Mouse (Mus musculus) testis, adult 2 months (tissue): ENCODE data around the gene Tpd52l2.

Experiments
- CTCF ChIP-seq: fragments of 200-500 bp; IDR thresholded peaks from 2 replicates; pipeline ENCODE4 v1.5.1; 2012; ENCODE audit warnings: low read depth, mild to moderate bottlenecking, inconsistent platforms, low read length, moderate library complexity; ENCODE audit not compliant: control insufficient read depth, insufficient read depth, insufficient replicate concordance
- POLR2A ChIP-seq: fragments of 200-500 bp; IDR thresholded peaks from 2 replicates; pipeline ENCODE4 v1.6.1; 2012; ENCODE audit warnings: low read depth, mild to moderate bottlenecking, inconsistent platforms, low read length, moderate library complexity; ENCODE audit not compliant: control insufficient read depth

DNA sequence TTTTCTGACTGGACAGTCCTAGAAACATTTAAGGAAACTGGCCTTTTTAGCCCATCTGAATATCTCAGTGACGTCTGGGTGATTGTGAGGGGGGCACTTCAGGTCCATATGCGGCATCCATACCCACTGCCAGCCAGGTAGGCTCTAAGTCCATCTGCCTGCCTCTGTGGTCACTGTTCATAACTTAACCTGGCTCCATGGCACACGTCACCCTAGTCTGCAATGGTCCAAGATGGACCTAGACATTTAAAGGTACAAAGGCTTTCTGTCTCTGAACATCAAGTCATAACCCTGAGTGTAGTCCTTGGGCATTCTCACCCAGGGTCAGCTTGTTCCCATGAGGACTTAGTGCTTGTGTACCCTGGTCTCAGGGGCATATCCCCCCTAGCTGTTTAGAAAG, 70.4 kb downstream of the Tpd52l2 start:
- TF ChIP-seq POLR2A (no peak), CTCF (no peak)
